Mouse (Mus musculus) hindbrain, postnatal 0 days (tissue): ENCODE data around the gene Rd3l. TPM values are rescaled to one million over a fixed set of nuclear protein-coding genes. Genes with fewer than 3 reads are reported as not detected.
A peak's percentile ranks its signal among the peaks of the same experiment; 100 is the strongest.
"Not testable (repeated sequence)": the region's sequence is repeated elsewhere in the genome, so short reads cannot be mapped to it uniquely, and the experiment has no call there.

ENCODE experiments used
- ATAC-seq: fragments of 200-750 bp; cut with Nextera tagmentation; 2 replicates; pipeline ENCODE4 v1.8.0; 2017; ENCODE audit warnings: mild to moderate bottlenecking, moderate TSS enrichment, moderate library complexity
- DNase-seq: peaks from one replicate; pipeline ENCODE4 v3.0.0-alpha.2; 2015; ENCODE audit warnings: low spot score
- H3K27ac ChIP-seq: fragments of 300-500 bp; sonication (generic); 2 replicates; pipeline ENCODE4 v1.5.1; 2014; ENCODE audit warnings: mild to moderate bottlenecking
- H3K27me3 ChIP-seq: fragments of 300-500 bp; sonication (generic); 2 replicates; pipeline ENCODE4 v1.6.1; 2014; ENCODE audit warnings: low read length, mixed read lengths; ENCODE audit not compliant: insufficient read depth
- H3K36me3 ChIP-seq: fragments of 300-500 bp; sonication (generic); 2 replicates; pipeline ENCODE4 v1.6.1; 2014; ENCODE audit warnings: low read length, mixed read lengths; ENCODE audit not compliant: insufficient read depth
- H3K4me1 ChIP-seq: fragments of 300-500 bp; sonication (generic); 2 replicates; pipeline ENCODE4 v1.6.1; 2014; ENCODE audit warnings: antibody characterized with exemption, low read length, mixed read lengths; ENCODE audit not compliant: insufficient read depth
- H3K4me2 ChIP-seq: fragments of 300-500 bp; sonication (generic); 2 replicates; pipeline ENCODE4 v1.6.1; 2014; ENCODE audit warnings: low read depth, mild to moderate bottlenecking, low read length, moderate library complexity, mixed read lengths
- H3K4me3 ChIP-seq: fragments of 300-500 bp; sonication (generic); 2 replicates; pipeline ENCODE4 v1.5.1; 2014; ENCODE audit warnings: low read length
- H3K9ac ChIP-seq: fragments of 300-500 bp; sonication (generic); replicated peaks from 2 replicates; pipeline ENCODE4 v1.6.1; 2014; ENCODE audit warnings: mild to moderate bottlenecking, low read length, moderate library complexity, mixed read lengths
- H3K9me3 ChIP-seq: fragments of 300-500 bp; sonication (generic); 2 replicates; pipeline ENCODE4 v1.6.1; 2016; ENCODE audit warnings: low read length, mixed read lengths
- CTCF ChIP-seq: IDR thresholded peaks from 2 replicates; pipeline ENCODE4 v1.5.1; 2016; ENCODE audit warnings: antibody characterized with exemption, control low read depth, low read depth
- WGBS: fragments of 180-500 bp; shearing (Covaris S2); extraction: QIAGEN DNeasy Blood & Tissue Kit; methylation state at CpG from one replicate; pipeline ENCODE4 v1.1.7; 2014; 5-methylcytosine and 5-hydroxymethylcytosine counted together
- polyA plus RNA-seq: library from polyadenylated mRNA; unstranded; fragments of >200 nt; fragmentation: Nextera tagmentation; extraction: Ambion mirVana; gene quantifications from 2 replicates; pipeline ENCODE4 v1.2.1, GENCODE M21; 2015
- total RNA-seq: library from RNA; depleted of rRNA; stranded (reverse); fragments of >200 nt; gene quantifications from 2 replicates; pipeline ENCODE4 v1.2.3, GENCODE M21; 2014

Gene Rd3l
- total and polyA plus RNA-seq, 2 experiments from 2014 or later = 0.73 TPM; not detected in 1

DNA sequence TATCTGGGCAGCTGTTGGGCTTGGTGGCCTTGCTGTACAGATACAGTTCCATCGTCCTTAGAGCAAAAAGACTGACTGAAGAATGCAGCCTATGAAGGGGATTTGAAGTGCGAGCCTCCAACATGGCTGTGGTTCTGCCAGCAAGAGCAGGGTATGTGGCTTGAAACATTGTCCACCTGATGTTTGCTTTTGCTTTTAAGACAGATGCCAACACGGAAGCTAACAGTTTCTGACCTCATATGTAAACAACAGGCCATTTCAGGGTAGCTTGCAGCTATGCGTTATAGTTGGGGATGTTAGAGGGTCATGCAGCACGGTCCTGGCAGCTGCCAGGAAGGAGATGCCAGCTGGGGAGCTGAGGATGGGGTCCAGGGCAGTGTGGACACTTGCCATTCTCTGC, 30.6 kb downstream of the Rd3l start:
- TF ChIP-seq CTCF = no peak
- 70% methylated on average over 5 of the region's 5 CpGs for WGBS
- no peak for DNase-seq

GRCm38 (mm10) chr12:111946716-111947115, 34.4 kb downstream of the Rd3l start:
- Histone ChIP-seq H3K9ac (no peak overlapping the region), H3K36me3 (no peaks in the 10 kb centered on the region), H3K4me2 (no peak overlapping the region), H3K27me3 (no peaks in the 10 kb centered on the region), H3K4me3 (no peak overlapping the region), H3K9me3 (no peaks in the 10 kb centered on the region), H3K4me1 (no peaks in the 10 kb centered on the region), H3K27ac (no peak overlapping the region; the same call in 1 of the 2 replicates)
- DNase-seq = peak; percentile 69
- peak; percentile 31; the same call in 1 of the 2 replicates for ATAC-seq
- 42% methylated on average over 2 of the region's 2 CpGs for WGBS
- peak; percentile 73 for TF ChIP-seq CTCF

More for the DNA sequence above, 30.6 kb downstream of the Rd3l start:
- H3K9ac ChIP-seq = no peak overlapping the region
- no peaks in the 10 kb centered on the region for H3K27me3 ChIP-seq
- H3K9me3 ChIP-seq = no peaks in the 10 kb centered on the region
- no peaks in the 10 kb centered on the region for H3K4me1 ChIP-seq
- H3K27ac ChIP-seq = no peak overlapping the region
- H3K4me2 ChIP-seq = no peak overlapping the region
- H3K36me3 ChIP-seq = no peaks in the 10 kb centered on the region
- no peak for ATAC-seq
- H3K4me3 ChIP-seq = no peak overlapping the region

- not testable (repeated sequence) for H3K27ac ChIP-seq, H3K4me1 ChIP-seq, H3K36me3 ChIP-seq, H3K9me3 ChIP-seq, H3K4me3 ChIP-seq, H3K4me2 ChIP-seq, H3K9ac ChIP-seq, H3K27me3 ChIP-seq, DNase-seq
- peak; percentile 54; the same call in 1 of the 2 replicates for ATAC-seq
- WGBS = 68% methylated on average over 10 of the region's 15 CpGs
Measured at GRCm38 (mm10) chr12:111945765-111946655, 35.1 kb downstream of the Rd3l start.

- Histone ChIP-seq H3K4me2 (no peak overlapping the region), H3K27me3 (no peaks in the 10 kb centered on the region), H3K4me3 (no peak overlapping the region), H3K27ac (no peak overlapping the region; the same call in 1 of the 2 replicates), H3K36me3 (no peaks in the 10 kb centered on the region), H3K9ac (no peak overlapping the region), H3K4me1 (no peaks in the 10 kb centered on the region), H3K9me3 (no peaks in the 10 kb centered on the region)
- ATAC-seq = no peak
- DNase-seq = no peak
- TF ChIP-seq CTCF = no peak
- 55% methylated on average over 8 of the region's 8 CpGs for WGBS
Measured at GRCm38 (mm10) chr12:111945115-111945514, 36.0 kb downstream of the Rd3l start.

- DNase-seq, H3K27me3 ChIP-seq, H3K4me1 ChIP-seq, H3K4me3 ChIP-seq, H3K9ac ChIP-seq, H3K36me3 ChIP-seq, H3K9me3 ChIP-seq, H3K4me2 ChIP-seq: not testable (repeated sequence)
- H3K27ac ChIP-seq = peak overlapping the region; percentile 20; the same call in 1 of the 2 replicates
- peak; percentile 46 for ATAC-seq
- WGBS = 60% methylated on average over 13 of the region's 20 CpGs
Measured at GRCm38 (mm10) chr12:111944065-111944987, 36.8 kb downstream of the Rd3l start.

GRCm38 (mm10) chr12:111943421-111944064, 37.6 kb downstream of the Rd3l start:
- Histone ChIP-seq H3K27me3 (no peaks in the 10 kb centered on the region), H3K27ac (no peak overlapping the region; the same call in 1 of the 2 replicates), H3K4me1 (no peaks in the 10 kb centered on the region), H3K4me3 (no peak overlapping the region), H3K9me3 (no peaks in the 10 kb centered on the region), H3K9ac (no peak overlapping the region), H3K4me2 (no peak overlapping the region), H3K36me3 (no peaks in the 10 kb centered on the region)
- no peak for TF ChIP-seq CTCF
- ATAC-seq = no peak
- DNase-seq = no peak
- 75% methylated on average over 10 of the region's 10 CpGs for WGBS
